ENCODE assay signal across 8 mouse cellular contexts in the genomic region with DNA sequence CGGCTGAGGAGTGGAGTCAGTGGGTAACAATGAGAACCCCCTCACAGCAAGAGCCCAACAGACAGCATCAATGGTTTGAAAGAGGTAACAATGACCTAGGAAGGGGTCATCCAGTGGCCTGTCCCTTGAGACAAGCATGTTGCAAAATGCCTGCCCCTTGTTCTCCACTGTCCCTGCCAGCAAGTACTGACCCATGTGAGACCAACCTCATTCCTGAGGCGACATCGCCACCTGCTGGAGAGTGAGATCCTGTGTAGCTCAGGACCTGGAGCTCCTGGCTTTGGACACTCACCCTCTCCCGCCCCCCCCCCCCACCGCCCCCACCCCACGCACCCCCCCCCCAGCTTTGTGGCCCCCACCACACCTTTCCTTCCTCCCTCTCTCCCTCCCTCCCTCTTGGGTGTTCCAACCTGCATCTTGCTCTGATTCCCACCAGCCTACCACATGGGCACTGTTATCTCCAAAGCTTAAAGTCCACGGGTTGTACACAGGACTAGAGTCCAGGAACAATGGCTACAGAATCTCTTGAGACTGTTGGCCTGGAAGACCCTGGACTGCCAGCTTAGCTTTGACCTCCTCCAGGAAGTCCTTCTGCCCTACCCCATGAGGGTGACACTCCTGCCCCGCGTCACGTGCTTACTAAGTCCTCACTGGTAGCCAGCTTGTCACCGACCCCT. TPM values are rescaled to one million over a fixed set of nuclear protein-coding genes. Genes with fewer than 3 reads are reported as not detected.
DNase-seq lines count a peak whose midpoint lies in the region; ATAC-seq lines count a peak whose summit lies in the region.

No protein-coding gene starts in this region.

- H3K9ac ChIP-seq in intestine, embryonic 14.5 days (ENCODE audit: low read length): no peak overlapping the region

- peak; percentile 67 for DNase-seq in T-cell, adult 2 months (ENCODE audit: low spot score)
- DNase-seq in cerebellum, postnatal 25 days: peak; percentile 94 to 96
- DNase-seq in gastrocnemius, adult 8-10 months (ENCODE audit: low spot score in 2 of 2): peak; percentile 82 to 88
- peak; percentile 90 for DNase-seq in intestine, embryonic 14.5 days (ENCODE audit: low spot score)
- DNase-seq in left cerebral cortex, postnatal 10 days (ENCODE audit: extremely low spot score in 1 of 2, low spot score in 2 of 2): peak; percentile 88 to 92
- peak; percentile 92 for DNase-seq in mesoderm, embryonic 11.5 days (ENCODE audit: low read depth, low spot score)
- peak; percentile 94 for DNase-seq in right cerebral cortex, postnatal 14 days
- peak; percentile 87 to 91 for DNase-seq in urinary bladder, postnatal 36 days (ENCODE audit: low spot score in 2 of 2)

- H3K4me3 ChIP-seq in intestine, embryonic 14.5 days (ENCODE audit: low read depth, low read length): no peak overlapping the region

- H3K27ac ChIP-seq in intestine, embryonic 14.5 days (ENCODE audit: low read depth): no peak overlapping the region

- H3K36me3 ChIP-seq in intestine, embryonic 14.5 days (ENCODE audit: control insufficient read depth, insufficient read depth, low read length): no peaks in the 10 kb centered on the region

- intact Hi-C loops in left cerebral cortex, postnatal 10 days (cut with DNase I): loop anchor here (1.0 to 10.0 kb wide), 2 partner anchors 105 to 263 kb away; partner anchors contain the start of gene Mgat5b

- no peaks in the 10 kb centered on the region for H3K27me3 ChIP-seq in intestine, embryonic 14.5 days (replicated peaks; ENCODE audit: control insufficient read depth, insufficient read depth, low read length)

- WGBS in intestine, embryonic 14.5 days: 58% methylated on average over 8 of the region's 11 CpGs

- H3K4me2 ChIP-seq in intestine, embryonic 14.5 days (ENCODE audit: low read length): no peak overlapping the region

- H3K9me3 ChIP-seq in intestine, embryonic 14.5 days (ENCODE audit: control insufficient read depth, low read length): peaks cover 12% of the 10 kb centered on the region

- ATAC-seq in intestine, embryonic 14.5 days (replicated peaks; ENCODE audit: low FRiP score, low TSS enrichment, low read depth): peak; percentile 79

- no peaks in the 10 kb centered on the region; the same call in 1 of the 2 replicates for H3K4me1 ChIP-seq in intestine, embryonic 14.5 days (replicated peaks; ENCODE audit: control insufficient read depth, insufficient read depth, low read length)

RNA-seq across cellular contexts. Expression of gene Sept9, which starts 22.0 kb away (rescaled TPM):
- 10 to 100 TPM in 2 of 4 experiments, 1 to 10 TPM in 2; 5.7 to 16.2 (median 12.4) TPM for total RNA-seq in gastrocnemius, adult 8-10 months (2022)
- 142 and 143 TPM in 2 replicates for polyA plus RNA-seq in intestine, embryonic 14.5 days (2014; fragmentation: Nextera tagmentation; extraction: Ambion mirVana)
- 10 to 100 TPM; 65.0 to 69.0 TPM for total RNA-seq in left cerebral cortex, postnatal 10 days (2021)
